Mouse (Mus musculus): ENCODE data around the gene Vrk2. TPM values are rescaled to one million over a fixed set of nuclear protein-coding genes. Genes with fewer than 3 reads are reported as not detected.

Vrk2 gene
- total and polyA plus RNA-seq, 2 experiments, result 1.3 to 6.3 TPM

DNA sequence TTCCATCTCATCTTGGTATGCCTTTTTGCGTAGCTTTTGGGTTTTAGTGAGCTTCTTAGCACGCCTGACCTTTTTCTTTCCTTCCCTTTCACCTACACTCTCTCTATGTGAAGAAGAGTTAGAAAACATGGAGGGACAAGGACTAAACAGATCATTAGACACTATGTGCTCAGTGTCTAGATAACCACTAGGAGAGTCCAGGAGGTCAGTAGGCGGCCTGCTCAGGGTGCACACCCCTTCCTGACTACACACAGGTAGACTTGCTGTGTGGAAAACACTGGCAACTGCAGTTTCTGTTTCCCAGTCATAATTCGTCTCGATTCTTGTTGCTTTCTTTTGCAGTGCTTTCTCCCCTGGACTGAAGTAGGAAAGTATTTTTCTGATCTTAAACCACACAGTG is 97.8 kb downstream of the Vrk2 start:
- Histone ChIP-seq H3K4me3 (ENCODE audit: insufficient read depth, low read depth, low read length) (no peak overlapping the region), H3K9ac (ENCODE audit: low read depth, low read length) (no peak overlapping the region), H3K36me3 (ENCODE audit: control insufficient read depth, insufficient read depth, low read length) (peaks cover 1% of the 10 kb centered on the region; the same call in 1 of the 2 replicates), H3K27ac (replicated peaks; ENCODE audit: insufficient read depth, low read depth, low read length) (no peak overlapping the region), H3K4me1 (ENCODE audit: control insufficient read depth, insufficient read depth, low read length) (no peaks in the 10 kb centered on the region), H3K79me2 (ENCODE audit: control insufficient read depth, insufficient read depth, low read length) (no peaks in the 10 kb centered on the region), H3K27me3 (ENCODE audit: control insufficient read depth, insufficient read depth, low read length) (no peaks in the 10 kb centered on the region)
- 59% methylated on average over 5 of the region's 5 CpGs for WGBS
- TF ChIP-seq POLR2A (IDR thresholded peaks at IDR 0.05; ENCODE audit: extremely low read depth, insufficient read depth, low read length), result no peak
- TF ChIP-seq CTCF (IDR thresholded peaks at IDR 0.05; ENCODE audit: low read depth, low read length), result no peak
- DNase-seq (ENCODE audit: extremely low read depth, low read depth, low spot score), result peak; percentile 54

DNA sequence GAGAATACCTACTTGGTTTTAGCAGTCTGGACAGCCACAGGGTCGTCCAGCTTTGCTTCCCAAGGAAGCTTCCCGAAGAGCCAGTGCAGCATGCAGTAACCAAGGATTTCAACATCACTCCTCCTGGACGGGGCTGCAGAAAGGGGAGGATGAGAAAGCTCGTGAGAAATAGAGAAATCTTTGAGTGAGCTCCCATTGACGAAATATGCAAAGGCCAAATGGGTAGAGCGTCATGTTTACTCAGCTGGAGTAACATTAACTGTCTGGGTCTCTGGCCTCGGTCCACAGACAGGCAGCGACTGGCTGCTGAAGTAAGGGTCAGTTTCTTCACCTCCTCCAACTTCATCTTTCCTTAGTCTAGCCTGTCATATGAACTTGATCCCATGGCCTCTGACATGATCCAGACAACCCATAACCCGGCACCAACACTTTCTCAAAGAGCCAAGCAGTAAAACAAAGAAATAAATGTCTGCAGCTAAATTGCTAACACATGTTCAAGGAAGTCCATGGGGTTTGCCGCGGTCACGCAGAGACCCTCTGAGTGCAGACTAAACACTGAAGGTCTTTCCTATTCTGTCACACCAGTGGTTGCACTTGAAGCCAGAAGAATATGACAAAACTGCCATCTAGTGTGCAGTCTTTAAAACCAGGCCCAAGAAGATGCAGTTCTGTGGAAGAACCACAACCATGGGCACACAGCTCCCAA is 103.9 kb downstream of the Vrk2 start:
- Histone ChIP-seq H3K27me3 (ENCODE audit: control insufficient read depth, insufficient read depth, low read length) (no peaks in the 10 kb centered on the region), H3K27ac (replicated peaks; ENCODE audit: insufficient read depth, low read depth, low read length) (no peak overlapping the region), H3K79me2 (ENCODE audit: control insufficient read depth, insufficient read depth, low read length) (no peaks in the 10 kb centered on the region), H3K4me3 (ENCODE audit: insufficient read depth, low read depth, low read length) (no peak overlapping the region), H3K9ac (ENCODE audit: low read depth, low read length) (no peak overlapping the region), H3K4me1 (ENCODE audit: control insufficient read depth, insufficient read depth, low read length) (0 out of 2 replicates have a peak, but pooled peaks cover 2% of the 10 kb centered on the region), H3K36me3 (ENCODE audit: control insufficient read depth, insufficient read depth, low read length) (peaks cover 3% of the 10 kb centered on the region; the same call in 1 of the 2 replicates)
- DNase-seq (ENCODE audit: extremely low read depth, low read depth, low spot score), result peak; percentile 72
- WGBS, result 32% methylated on average over 12 of the region's 12 CpGs
- TF ChIP-seq CTCF (IDR thresholded peaks at IDR 0.05; ENCODE audit: low read depth, low read length) (no peak), POLR2A (IDR thresholded peaks at IDR 0.05; ENCODE audit: extremely low read depth, insufficient read depth, low read length) (no peak)

DNA sequence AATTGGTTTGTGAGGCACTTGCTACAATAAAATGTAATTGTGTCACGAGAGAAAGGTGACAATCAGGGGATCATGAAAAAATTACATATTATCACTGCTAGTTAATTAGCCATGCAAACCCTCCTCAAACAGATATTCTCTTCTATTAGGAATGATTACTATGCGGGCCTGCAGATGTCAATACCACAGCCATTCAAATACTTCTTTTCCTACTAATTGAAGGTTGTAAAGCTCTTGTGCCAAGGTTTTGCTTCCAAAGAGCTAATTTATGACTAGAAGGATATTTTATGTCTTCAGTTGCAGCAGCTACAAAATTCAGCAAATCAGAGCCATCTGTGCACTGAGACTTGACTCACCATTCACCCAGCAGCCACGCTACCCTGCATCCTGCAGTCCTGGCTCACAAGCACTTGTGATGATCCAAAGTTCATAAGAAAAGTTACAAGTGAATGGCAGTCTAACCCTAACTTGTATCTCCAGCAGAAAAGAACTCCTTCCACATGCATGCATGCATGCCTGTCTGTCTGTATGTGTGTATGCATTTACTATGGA is 112.0 kb downstream of the Vrk2 start:
- 97% methylated on average over 3 of the region's 3 CpGs for WGBS
- no peak for TF ChIP-seq CTCF (IDR thresholded peaks at IDR 0.05; ENCODE audit: low read depth, low read length)
- TF ChIP-seq POLR2A (IDR thresholded peaks at IDR 0.05; ENCODE audit: extremely low read depth, insufficient read depth, low read length), result no peak

DNA sequence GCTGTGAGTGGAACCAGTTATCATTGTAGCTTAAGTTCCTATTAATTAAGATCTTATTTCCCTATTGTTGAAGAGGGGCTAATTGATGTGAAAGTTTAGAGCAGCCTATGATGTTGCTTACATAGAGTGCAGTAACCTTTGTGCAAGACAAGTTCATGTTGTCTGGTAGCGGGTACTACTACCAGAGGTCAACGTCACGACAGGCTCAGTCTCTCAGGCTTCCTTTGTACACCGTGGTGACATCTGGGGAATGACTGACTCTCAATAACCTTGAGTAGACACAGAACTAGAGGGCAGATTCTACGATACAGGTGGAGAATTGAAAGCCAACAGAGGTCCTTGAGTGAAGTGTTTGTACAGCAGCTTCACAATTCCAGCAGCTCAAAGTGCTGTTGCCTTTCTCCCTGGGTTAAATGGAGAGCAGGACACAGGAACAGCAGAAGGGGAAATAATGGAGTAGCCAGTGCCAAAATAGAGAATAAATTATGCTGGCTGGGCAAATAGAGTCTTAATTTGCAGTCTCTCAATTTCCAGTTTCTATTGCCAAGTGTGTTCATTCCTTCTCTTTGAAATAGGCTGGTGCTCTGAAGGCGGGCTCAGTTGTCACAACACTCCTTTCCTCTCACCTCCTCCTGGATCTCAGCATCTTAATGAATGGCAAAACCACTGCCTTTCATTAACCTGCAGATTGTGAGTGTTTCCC is 116.6 kb downstream of the Vrk2 start:
- no peak overlapping the region for H3K9ac ChIP-seq (ENCODE audit: low read depth, low read length)
- no peaks in the 10 kb centered on the region for H3K79me2 ChIP-seq (ENCODE audit: control insufficient read depth, insufficient read depth, low read length)
- H3K4me1 ChIP-seq (ENCODE audit: control insufficient read depth, insufficient read depth, low read length), result no peaks in the 10 kb centered on the region
- DNase-seq (ENCODE audit: extremely low read depth, low read depth, low spot score), result peak; percentile 49
- 41% methylated on average over 6 of the region's 6 CpGs for WGBS
- no peaks in the 10 kb centered on the region for H3K27me3 ChIP-seq (ENCODE audit: control insufficient read depth, insufficient read depth, low read length)
- peaks cover 20% of the 10 kb centered on the region for H3K36me3 ChIP-seq (ENCODE audit: control insufficient read depth, insufficient read depth, low read length)
- no peak overlapping the region for H3K27ac ChIP-seq (replicated peaks; ENCODE audit: insufficient read depth, low read depth, low read length)
- H3K4me3 ChIP-seq (ENCODE audit: insufficient read depth, low read depth, low read length), result no peak overlapping the region
- TF ChIP-seq CTCF (IDR thresholded peaks at IDR 0.05; ENCODE audit: low read depth, low read length) (no peak), POLR2A (IDR thresholded peaks at IDR 0.05; ENCODE audit: extremely low read depth, insufficient read depth, low read length) (no peak)

More for the DNA sequence above, 112.0 kb downstream of the Vrk2 start:
- Histone ChIP-seq H3K4me1 (ENCODE audit: control insufficient read depth, insufficient read depth, low read length) (no peaks in the 10 kb centered on the region), H3K27ac (replicated peaks; ENCODE audit: insufficient read depth, low read depth, low read length) (no peak overlapping the region), H3K27me3 (ENCODE audit: control insufficient read depth, insufficient read depth, low read length) (no peaks in the 10 kb centered on the region), H3K79me2 (ENCODE audit: control insufficient read depth, insufficient read depth, low read length) (no peaks in the 10 kb centered on the region), H3K9ac (ENCODE audit: low read depth, low read length) (no peak overlapping the region), H3K36me3 (ENCODE audit: control insufficient read depth, insufficient read depth, low read length) (peaks cover 7% of the 10 kb centered on the region; the same call in 1 of the 2 replicates), H3K4me3 (ENCODE audit: insufficient read depth, low read depth, low read length) (no peak overlapping the region)
- no peak for DNase-seq (ENCODE audit: extremely low read depth, low read depth, low spot score)

DNA sequence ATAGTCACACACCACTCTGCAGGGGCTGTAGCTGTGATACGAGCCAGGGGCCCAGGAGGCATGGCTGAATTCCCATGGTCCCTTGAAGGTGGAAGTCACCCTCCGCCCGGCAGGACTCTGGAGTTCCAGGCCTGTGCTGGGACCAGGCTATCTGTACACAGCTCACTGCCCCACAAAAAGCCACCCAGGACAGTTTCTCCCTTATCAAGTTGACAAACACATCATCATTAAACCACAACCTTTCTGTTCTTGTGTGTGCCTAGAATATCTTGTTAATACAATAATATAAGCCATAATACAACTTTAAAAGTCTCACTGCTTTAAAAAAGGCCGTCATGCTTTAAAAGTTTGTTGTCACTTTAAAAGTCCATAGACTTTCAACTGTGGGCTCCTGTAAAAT is 139.7 kb downstream of the Vrk2 start:
- no peaks in the 10 kb centered on the region for H3K36me3 ChIP-seq (ENCODE audit: control insufficient read depth, insufficient read depth, low read length)
- DNase-seq (ENCODE audit: extremely low read depth, low read depth, low spot score), result no peak
- no peaks in the 10 kb centered on the region for H3K27me3 ChIP-seq (ENCODE audit: control insufficient read depth, insufficient read depth, low read length)
- H3K79me2 ChIP-seq (ENCODE audit: control insufficient read depth, insufficient read depth, low read length), result no peaks in the 10 kb centered on the region
- no peaks in the 10 kb centered on the region for H3K4me1 ChIP-seq (ENCODE audit: control insufficient read depth, insufficient read depth, low read length)
- no peak overlapping the region for H3K27ac ChIP-seq (replicated peaks; ENCODE audit: insufficient read depth, low read depth, low read length)
- no peak overlapping the region for H3K4me3 ChIP-seq (ENCODE audit: insufficient read depth, low read depth, low read length)
- TF ChIP-seq CTCF (IDR thresholded peaks at IDR 0.05; ENCODE audit: low read depth, low read length) (no peak), POLR2A (IDR thresholded peaks at IDR 0.05; ENCODE audit: extremely low read depth, insufficient read depth, low read length) (no peak)
- WGBS, result 91% methylated on average over 4 of the region's 4 CpGs
- H3K9ac ChIP-seq (ENCODE audit: low read depth, low read length), result no peak overlapping the region

All from liver, adult 2 months (tissue).